ENCODE assay signal across 9 mouse cellular contexts in the genomic region with DNA sequence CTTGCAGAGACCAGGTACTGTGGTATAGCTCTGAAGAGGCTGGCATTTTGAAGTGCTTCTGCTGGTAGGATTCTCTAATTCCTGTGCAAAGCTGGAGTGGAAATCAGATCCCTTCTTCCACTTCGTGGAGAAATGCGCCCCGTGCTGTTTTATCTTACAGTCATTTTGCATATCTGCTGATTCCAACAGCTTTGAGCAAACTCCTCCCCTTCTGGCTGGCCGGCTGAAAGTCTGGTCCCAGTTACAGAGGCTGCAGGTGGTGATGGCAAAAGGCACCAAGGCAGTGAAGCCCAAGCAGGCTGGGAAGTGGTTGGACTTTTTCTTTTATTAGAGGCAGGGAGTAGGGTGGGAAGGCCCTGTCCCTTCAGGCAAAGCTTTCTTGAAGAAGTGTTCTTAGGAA.
DNase-seq lines count a peak whose midpoint lies in the region; ATAC-seq lines count a peak whose summit lies in the region.
"Had no signal": no experiment of that assay in that cellular context is flagged by ENCODE, and none has a peak within 500 bp of the region (broad histone marks: within the 10 kb centered on the region; RNA-seq: fewer than 3 reads in every experiment).

No protein-coding gene starts in this region.

- no peaks in the 10 kb centered on the region for H3K27me3 ChIP-seq in embryonic facial prominence, embryonic 11.5 days (ENCODE audit: control insufficient read depth, insufficient read depth, low read length)
- no peaks in the 10 kb centered on the region for H3K27me3 ChIP-seq in heart, embryonic 12.5 days (replicated peaks)

- H3K9me3 ChIP-seq in embryonic facial prominence, embryonic 11.5 days (replicated peaks; ENCODE audit: control insufficient read depth, low read length): no peaks in the 10 kb centered on the region
- H3K9me3 ChIP-seq in heart, embryonic 12.5 days (replicated peaks): no peaks in the 10 kb centered on the region

- no peak overlapping the region for H3K4me3 ChIP-seq in embryonic facial prominence, embryonic 11.5 days (ENCODE audit: low read depth, low read length)
- peak overlapping the region; percentile 17; the same call in 1 of the 2 replicates for H3K4me3 ChIP-seq in heart, embryonic 12.5 days

- H3K27ac ChIP-seq in embryonic facial prominence, embryonic 11.5 days (replicated peaks; ENCODE audit: low read depth, low read length): 0 out of 2 replicates have a peak overlapping the region, but pooled peaks have one; percentile 35
- H3K27ac ChIP-seq in heart, embryonic 12.5 days (ENCODE audit: poor library complexity, severe bottlenecking): peak overlapping the region; percentile 90
- H3K27ac ChIP-seq: macrophage had no signal

- H3K4me2 ChIP-seq in embryonic facial prominence, embryonic 11.5 days (ENCODE audit: low read depth, low read length): 0 out of 2 replicates have a peak overlapping the region, but pooled peaks have one; percentile 13
- peak overlapping the region; percentile 59 for H3K4me2 ChIP-seq in heart, embryonic 12.5 days

- peaks cover 3% of the 10 kb centered on the region for H3K4me1 ChIP-seq in embryonic facial prominence, embryonic 11.5 days (ENCODE audit: control insufficient read depth, insufficient read depth, low read length)
- peaks cover 46% of the 10 kb centered on the region for H3K4me1 ChIP-seq in heart, embryonic 12.5 days (replicated peaks)

- H3K36me3 ChIP-seq in embryonic facial prominence, embryonic 11.5 days (replicated peaks; ENCODE audit: control insufficient read depth, insufficient read depth, low read depth, low read length): no peaks in the 10 kb centered on the region
- no peaks in the 10 kb centered on the region for H3K36me3 ChIP-seq in heart, embryonic 12.5 days

- ATAC-seq in frontal cortex, adult (ENCODE audit: low TSS enrichment): peak; percentile 70
- ATAC-seq in embryonic facial prominence, embryonic 11.5 days (replicated peaks; ENCODE audit: insufficient number of reproducible peaks, low FRiP score, low TSS enrichment, low read depth): no peak
- ATAC-seq in heart, embryonic 12.5 days (ENCODE audit: insufficient number of reproducible peaks, low FRiP score): peak; percentile 24; the same call in 1 of the 2 replicates

- H3K9ac ChIP-seq in embryonic facial prominence, embryonic 11.5 days (replicated peaks; ENCODE audit: low read length): no peak overlapping the region
- H3K9ac ChIP-seq in heart, embryonic 12.5 days: peak overlapping the region; percentile 18

- no peak for DNase-seq in frontal cortex, postnatal 10 days (ENCODE audit: low spot score in 2 of 2)
- DNase-seq in Muller cell, postnatal 12 days (ENCODE audit: inconsistent ontology term): peak; percentile 71
- DNase-seq in embryonic facial prominence, embryonic 11.5 days (ENCODE audit: low spot score): peak; percentile 52
- peak; percentile 71 to 77 for DNase-seq in kidney, postnatal 4 days
- DNase-seq in naive thymus-derived CD4-positive, alpha-beta T cell, adult 2 months (ENCODE audit: low read depth): peak; percentile 72
- DNase-seq in layer of hippocampus, adult 9-11 months: no peak

- WGBS in embryonic facial prominence, embryonic 11.5 days: 1% methylated on average over 4 of the region's 4 CpGs
- under 1% methylated on average over 4 of the region's 4 CpGs for WGBS in heart, embryonic 12.5 days

Comparison
In these comparisons a context has a peak if more than half of its experiments do, and no peak if none do; other contexts are left out.
1. DNase-seq: peak in Muller cell, postnatal 12 days (single experiment), embryonic facial prominence, embryonic 11.5 days (single experiment), kidney, postnatal 4 days (2 of 2) and naive thymus-derived CD4-positive, alpha-beta T cell, adult 2 months (single experiment); none in frontal cortex, postnatal 10 days (0 of 2) and layer of hippocampus, adult 9-11 months (single experiment).